Mouse (Mus musculus): ENCODE measurements around the gene Arhgef26. TPM values are rescaled to one million over a fixed set of nuclear protein-coding genes. Genes with fewer than 3 reads are reported as not detected.
A peak's percentile ranks its signal among the peaks of the same experiment; 100 is the strongest.

Arhgef26 gene
- 10 to 100 TPM; 54.0 to 56.6 TPM for total RNA-seq (2021)

DNA sequence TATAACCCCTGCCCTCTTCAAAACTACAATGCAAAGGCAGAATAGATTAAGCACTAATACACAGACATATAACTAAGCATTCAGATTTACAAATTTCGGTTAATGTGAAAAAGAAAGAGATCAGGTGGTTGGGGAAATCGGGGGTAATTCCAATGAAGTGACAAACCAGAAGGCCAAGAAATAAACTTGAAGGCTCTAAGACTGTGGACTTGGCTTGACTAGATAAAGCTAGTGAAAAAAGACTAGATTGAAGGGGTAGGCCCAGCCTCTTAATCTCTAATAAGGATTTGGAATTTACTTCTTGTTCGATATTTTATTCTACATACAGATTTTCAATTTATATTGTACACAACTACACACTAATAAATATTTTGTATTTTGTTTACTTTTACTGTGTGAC is at the start of gene Arhgef26:
TSS of gene Arhgef26 (plus strand) at position 301 of the 400 bp plus-strand sequence.
- no peak for DNase-seq (ENCODE audit: extremely low spot score in 1 of 2, low spot score in 1 of 2)

DNA sequence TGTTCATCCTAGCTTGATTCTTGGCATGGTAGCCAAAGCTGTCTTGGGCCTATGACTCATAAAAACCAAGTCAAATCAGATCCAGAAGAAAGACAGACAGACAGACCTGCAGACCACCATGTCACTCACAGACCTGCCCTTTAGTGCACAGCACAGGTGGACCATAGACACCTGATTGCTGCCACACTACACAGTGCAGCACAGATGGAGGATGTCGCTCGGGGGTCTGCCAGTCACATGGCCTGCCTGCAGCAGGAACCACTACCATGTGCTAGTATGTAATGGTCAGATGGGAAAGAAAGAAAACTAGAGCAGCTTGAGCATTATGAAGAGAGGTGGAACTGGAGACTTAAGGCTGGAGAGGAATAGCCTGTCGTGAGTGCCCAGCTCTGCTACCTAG is 27.7 kb upstream of the Arhgef26 start:
- DNase-seq (ENCODE audit: extremely low spot score in 1 of 2, low spot score in 1 of 2), result no peak

DNA sequence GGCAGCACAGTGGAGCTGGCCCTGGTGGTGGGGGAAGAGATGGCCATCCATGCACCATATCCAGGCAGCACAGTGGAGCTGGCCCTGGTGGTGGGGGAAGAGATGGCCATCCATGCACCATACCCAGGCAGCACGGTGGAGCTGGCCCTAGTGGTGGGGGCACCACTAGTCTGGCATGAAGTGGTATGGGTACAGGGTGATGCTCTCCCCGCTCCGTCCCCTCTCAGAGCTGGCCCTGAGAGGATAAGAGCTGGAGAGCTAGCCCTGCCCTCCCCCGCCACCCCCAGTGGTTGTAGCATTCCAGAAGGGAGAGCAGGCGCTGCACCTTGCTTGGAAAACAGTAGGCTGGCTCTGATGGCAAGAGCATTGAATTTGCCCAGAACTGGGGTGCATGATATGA is 26.9 kb upstream of the Arhgef26 start:
- no peak for DNase-seq (ENCODE audit: extremely low spot score in 1 of 2, low spot score in 1 of 2)

DNA sequence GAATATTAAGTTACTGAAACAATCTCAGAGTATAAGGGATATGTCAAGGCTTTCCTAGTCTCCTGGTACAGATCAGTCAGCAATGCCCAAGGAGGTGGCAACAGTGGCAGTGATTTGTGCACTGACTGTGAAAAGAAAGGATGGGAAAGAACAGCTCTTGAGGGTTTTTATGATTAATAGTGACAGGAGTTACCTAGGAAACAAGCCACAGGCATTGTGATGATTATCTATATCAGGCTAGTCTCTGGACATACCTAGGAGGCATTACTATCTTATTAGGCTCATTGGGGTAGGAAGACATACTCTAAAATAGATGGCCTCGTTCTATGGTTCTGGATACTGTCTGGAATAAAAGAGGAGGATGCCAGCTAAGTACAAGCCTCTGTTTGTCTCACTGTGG is 13.4 kb upstream of the Arhgef26 start:
- no peak for DNase-seq (ENCODE audit: extremely low spot score in 1 of 2, low spot score in 1 of 2)

DNA sequence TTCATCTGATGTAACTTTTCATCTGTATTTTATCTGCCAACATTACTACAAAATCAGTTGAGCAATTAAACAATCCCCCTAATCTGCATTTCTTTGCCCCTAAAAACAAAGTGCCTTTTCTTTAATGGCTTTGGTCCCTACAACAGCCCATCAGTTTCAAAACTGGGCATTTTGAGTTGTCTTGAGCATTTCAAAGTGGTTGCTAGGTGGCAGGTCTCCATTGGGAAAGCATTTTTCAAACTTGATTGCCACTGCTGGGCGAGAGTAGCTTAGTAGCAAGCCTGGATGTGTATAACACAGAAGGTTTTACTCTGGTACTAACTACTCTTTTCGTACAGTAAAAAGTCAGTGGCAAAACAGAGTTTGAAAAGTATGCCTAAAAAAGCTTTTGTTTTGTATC is 10.2 kb upstream of the Arhgef26 start:
- no peak for DNase-seq (ENCODE audit: extremely low spot score in 1 of 2, low spot score in 1 of 2)

DNA sequence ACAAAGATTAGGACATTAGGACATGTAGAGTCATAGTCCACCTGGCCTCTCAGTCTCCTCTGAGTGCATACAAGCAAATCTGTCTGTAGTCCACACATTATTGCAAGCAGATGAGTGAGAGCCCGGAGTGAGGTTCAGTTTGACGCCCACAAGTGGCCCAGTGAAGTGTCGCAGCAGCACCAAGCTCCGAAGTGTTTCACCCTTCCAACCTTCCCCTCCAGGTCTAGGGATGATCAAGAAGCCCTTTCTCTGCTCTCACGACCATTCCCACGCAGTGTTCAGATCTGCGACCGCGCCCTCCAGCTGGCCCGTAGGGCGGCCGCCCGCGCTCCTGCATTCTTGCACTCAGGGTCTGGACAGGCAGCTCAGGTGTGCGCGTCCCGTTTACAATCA is 313 bp downstream of the Arhgef26 start:
- DNase-seq (ENCODE audit: extremely low spot score in 1 of 2, low spot score in 1 of 2), result no peak

DNA sequence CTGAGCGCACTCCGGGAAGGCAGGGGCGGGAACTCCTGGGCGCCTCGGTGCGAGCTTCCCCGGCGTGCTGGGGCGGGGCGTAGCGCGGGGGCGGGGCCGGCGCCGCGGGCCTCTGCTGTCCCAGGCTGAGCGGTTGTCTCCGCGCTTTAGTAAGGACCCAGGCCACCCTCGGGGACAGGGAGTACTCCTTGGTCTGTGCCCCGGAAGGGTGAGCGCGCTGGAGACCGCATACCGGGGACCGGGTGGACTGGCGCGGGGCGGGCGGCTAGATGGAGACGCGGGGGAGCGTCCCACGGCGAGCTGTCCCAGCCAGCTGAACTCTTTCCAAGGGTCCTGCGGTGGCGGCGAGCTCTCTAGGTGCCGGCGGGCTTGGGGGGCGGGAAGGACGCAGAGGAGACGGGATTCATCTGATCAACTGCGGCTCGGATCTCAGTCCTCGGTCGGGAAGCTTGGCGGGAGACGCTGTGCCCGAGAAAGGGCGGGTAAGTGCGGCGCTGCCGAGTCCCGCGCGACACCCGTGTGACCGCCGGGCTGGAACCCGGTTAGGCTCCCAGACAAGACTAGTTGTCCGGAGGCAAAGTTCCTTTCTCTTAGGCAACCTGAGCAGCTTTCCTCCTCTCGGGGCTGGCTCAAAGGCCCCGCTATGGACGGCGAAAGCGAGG is 841 bp downstream of the Arhgef26 start:
- peak; percentile 46 to 59 for DNase-seq (ENCODE audit: extremely low spot score in 1 of 2, low spot score in 1 of 2)

DNA sequence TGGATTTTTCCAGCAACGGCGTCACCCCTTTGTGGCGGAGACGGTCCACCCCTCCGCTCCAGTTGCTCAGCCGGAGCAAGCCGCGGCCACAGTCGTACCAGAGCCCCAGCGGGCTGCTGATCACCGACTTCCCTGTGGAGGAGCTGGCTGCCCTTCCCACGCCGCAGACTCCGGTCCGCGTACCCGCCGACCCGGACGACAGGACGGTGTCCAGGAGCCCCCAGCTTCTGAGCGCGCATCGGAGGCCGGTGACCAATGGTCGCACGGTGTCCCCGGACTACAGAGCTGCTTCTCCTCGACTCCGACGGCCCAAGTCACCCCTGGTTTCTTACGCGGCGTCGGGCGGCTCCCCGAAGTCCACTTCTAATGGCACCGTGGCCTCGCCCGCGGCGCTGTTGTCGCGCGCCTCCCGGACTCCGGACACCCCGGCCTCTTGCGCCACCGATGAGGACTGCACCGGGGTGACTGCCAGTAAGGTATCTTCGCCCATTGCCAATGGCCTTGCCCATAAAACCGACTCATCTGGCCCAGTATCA is 1.4 kb downstream of the Arhgef26 start:
- peak in 1 of 2 experiments; percentile 18 for DNase-seq (ENCODE audit: extremely low spot score in 1 of 2, low spot score in 1 of 2)

DNA sequence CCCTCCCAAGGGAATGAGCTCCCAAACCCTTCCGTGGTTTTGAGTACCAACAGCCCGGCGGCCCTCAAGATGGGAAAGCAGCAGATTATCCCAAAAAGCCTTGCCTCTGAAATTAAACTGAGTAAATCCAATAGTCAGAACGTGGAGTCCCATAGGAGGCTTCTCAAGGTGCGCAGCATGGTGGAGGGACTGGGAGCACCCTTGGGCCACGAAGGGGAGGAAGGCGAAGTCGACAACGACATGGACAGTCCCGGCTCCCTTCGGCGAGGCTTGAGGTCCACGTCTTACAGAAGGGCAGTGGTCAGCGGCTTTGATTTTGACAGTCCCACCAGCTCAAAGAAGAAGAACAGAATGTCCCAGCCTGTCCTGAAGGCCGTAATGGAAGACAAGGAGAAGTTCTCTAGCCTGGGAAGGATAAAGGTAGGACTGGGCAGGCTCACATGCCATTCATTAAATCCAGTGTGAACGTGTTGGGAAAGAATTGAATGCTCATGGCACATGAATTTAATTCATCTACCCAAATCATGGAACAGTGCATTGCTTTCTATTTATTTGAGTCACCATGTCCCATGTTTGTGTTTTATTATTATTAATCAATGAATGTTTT is 2.1 kb downstream of the Arhgef26 start:
- no peak for DNase-seq (ENCODE audit: extremely low spot score in 1 of 2, low spot score in 1 of 2)

DNA sequence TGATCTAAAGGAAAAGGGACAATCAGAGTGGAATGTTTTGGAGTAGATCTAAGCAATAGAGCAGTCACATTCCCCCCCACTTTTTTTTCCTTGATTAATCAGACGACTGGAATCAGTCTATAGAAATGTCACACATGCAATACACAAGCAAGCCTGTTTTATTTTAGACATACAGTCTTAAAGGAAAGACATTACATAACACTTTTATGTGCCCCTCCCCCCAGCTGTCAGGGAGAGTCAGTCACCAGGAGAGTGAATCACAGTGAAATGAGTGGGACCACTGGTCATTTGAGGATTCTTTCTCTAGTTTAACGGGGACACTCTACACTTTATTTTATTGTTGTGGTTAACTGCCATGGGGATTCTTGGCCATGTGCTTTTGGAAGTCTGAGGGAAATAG is 2.7 kb downstream of the Arhgef26 start:
- DNase-seq (ENCODE audit: extremely low spot score in 1 of 2, low spot score in 1 of 2), result peak in 1 of 2 experiments; percentile 15

DNA sequence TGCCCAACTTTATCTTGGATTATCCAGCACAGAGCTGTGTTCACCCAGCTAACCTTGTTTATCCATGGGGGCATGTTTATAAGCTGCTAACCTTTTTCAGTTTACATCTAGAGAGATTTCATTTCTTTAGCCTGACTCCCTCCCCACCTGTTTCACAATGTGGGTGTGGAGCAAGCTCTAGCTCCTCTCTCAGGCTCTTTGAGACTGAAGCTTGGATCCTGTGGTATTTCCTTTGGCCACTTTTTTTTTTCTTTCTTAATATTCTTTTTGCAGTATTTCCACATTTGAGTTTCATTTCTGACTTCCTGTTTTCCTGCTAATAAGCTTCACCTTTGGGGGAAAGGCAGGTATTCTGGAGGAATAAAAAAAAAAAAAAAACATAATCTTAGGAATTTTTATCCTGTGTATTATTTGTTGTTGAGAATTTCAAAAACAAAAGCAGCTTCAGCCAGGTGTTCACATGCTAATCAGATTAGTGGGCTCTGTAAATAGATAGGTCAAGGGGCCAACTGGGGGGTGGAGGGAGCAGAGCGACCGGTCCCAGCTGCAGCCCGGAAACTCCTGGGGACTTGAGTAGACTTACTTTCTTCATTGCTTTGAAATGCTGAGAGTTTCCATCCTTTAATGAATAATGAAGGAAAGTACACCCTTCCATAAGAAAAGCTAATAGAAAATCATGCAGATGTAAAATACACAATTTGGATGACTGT is 3.5 kb downstream of the Arhgef26 start:
- DNase-seq (ENCODE audit: extremely low spot score in 1 of 2, low spot score in 1 of 2), result no peak

DNA sequence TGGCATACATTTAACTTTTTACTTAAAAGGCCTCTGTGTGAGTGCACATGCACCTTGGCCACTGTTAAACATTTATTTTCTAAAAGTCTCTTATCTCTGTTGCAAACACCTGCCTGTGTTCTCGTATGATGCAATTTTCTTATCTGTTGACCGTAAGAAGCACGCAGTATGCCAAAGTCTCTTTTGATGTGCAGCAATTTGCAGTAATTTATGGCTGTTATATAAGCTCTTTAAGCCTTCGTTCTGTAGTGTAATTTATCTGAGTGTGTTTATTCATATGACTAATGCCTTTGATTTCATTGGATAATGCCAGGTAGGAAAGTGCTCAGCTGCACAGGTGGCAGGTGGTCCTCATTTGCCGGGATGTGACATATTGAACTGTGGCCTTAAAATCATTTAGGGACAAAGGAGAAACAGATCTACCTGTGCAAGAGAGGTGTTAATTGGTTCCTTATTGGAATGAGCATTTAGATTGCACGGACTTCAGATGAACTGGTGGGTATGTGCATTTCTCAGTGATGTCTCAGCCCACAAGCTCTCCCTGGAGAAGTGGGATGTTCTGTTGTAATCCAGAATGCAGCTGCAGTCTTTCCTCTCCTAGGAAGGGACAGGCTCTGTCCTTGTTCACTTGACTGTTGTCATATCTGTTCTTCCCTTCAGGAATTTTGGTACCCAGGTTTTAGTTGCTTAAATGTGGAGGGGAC is 10.5 kb downstream of the Arhgef26 start:
- no peak for DNase-seq (ENCODE audit: extremely low spot score in 1 of 2, low spot score in 1 of 2)

DNA sequence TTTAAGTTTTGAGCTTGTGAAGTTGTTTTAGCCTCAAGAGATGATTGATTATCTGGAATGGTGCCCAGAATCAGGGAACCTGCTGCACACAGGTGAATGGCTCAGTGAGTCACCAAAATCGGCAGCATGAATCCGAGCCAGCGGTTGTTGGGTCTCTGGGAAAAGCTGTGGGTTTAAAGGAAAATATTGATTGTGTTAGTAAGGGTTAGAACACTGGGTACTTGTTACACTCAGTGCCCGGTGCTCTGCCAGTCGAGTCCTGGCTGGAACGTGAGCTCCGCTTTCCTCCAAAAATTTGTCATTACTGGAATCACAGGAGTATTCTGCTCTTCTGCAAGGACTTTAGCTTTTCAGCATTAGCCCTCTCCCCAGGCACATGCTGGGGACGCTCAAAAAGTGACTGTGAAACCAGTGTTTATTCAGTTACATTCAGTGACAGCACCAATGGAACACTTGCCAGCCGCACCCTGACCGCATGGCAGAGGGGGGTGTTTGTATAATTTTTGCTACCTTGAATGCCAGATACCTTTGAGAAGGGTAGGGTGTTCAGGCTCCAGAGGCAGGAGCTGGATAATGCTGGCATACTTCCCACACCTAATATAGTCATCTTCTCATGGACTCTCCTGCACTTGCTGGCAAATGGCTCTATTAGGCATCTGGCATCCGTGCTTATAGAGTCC is 11.2 kb downstream of the Arhgef26 start:
- no peak for DNase-seq (ENCODE audit: extremely low spot score in 1 of 2, low spot score in 1 of 2)

DNA sequence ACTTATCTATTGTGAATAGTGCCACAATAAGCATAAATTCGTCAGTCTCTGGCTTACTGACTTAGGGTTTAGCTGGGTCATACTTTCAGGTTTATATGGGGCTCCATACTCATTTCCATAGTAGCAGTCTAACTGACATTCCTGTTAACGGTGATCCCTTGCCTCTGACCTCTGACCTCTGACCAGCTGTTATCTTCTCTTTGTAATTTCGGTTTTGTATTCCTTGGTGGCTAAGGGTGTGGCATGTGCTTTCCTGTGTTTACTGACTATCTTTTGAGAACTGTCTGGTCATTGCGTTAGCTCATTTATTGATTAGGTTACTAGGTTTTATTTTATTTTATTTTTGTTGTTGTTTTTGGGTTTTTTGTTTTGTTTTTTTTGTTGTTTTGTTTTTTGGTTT is 13.9 kb downstream of the Arhgef26 start:
- DNase-seq (ENCODE audit: extremely low spot score in 1 of 2, low spot score in 1 of 2), result no peak

DNA sequence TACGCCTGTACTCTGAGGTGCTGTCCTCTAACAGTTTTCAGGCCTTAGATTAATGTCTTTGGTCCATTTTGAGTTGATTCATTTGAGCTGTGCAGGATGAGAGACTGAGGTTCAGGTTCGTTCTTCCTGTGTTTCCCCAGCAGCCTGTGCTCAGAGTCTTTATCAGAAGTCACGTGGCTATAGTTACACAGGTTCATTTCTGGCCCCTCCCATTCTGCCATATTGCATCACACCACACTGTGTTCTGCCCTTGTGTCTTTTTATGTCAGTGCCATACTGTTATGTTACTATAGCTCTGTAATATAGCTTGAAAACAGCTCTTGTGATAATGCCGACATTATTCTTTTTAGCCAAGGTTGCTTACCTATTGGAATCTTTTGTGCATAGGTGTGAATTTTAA is 14.7 kb downstream of the Arhgef26 start:
- no peak for DNase-seq (ENCODE audit: extremely low spot score in 1 of 2, low spot score in 1 of 2)

DNA sequence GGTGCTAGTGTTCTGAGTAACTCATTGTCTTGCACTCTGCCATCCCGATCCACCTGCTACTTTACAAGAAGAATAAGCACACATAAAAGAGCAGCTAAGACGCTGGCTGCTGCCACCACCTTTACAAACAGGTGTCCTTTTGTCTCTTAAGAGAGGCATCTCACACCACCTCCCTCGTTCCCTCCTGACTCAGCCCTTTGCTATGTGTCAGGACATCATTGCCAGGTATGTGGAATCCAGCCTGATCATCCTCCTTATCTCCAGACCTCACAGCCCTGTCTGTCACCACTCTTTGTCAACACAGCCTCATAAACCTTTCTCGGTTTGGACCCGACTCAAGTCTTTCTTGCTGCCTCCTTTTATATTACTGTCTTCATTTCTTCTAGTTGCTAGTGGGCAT is 29.7 kb downstream of the Arhgef26 start:
- DNase-seq (ENCODE audit: extremely low spot score in 1 of 2, low spot score in 1 of 2), result no peak

DNA sequence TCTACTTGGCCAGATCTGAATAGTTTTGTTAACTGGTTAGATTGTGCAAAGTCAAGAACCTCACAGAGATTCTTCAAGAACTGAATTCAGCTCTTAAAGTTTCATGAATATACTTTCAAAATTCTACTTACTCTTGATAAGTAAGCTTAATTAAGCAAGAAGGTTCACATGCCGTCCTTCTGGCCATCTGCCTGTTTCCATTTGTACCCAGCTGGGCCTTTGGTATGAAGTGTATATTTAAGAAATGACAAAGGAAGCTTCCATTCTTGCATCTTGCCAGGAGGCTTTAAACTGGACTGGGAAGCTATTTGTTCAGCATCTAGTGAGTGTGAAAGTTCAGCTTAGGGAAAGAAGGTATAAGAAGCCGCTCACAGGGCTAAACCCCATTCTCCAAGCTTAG is 34.7 kb downstream of the Arhgef26 start:
- no peak for DNase-seq (ENCODE audit: extremely low spot score in 1 of 2, low spot score in 1 of 2)

DNA sequence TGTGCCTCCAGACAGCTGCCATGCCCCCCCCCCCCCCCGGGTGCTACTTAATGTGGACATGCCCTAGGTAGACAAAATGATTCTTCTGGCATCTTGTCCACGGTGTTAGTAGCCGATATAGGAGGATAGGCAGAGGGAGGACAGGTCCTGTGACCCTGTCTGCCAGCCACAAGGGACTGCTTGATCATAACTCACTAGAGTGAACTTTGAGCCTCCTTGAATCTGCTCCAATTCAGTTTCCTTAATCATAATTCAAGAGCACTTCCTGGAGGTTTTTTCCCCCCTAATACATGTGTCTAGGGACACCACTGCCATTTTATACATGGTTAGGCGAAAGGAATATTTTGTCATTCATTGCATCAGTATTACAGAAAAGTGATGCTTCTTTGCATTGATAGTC is 36.2 kb downstream of the Arhgef26 start:
- no peak for DNase-seq (ENCODE audit: extremely low spot score in 1 of 2, low spot score in 1 of 2)

DNA sequence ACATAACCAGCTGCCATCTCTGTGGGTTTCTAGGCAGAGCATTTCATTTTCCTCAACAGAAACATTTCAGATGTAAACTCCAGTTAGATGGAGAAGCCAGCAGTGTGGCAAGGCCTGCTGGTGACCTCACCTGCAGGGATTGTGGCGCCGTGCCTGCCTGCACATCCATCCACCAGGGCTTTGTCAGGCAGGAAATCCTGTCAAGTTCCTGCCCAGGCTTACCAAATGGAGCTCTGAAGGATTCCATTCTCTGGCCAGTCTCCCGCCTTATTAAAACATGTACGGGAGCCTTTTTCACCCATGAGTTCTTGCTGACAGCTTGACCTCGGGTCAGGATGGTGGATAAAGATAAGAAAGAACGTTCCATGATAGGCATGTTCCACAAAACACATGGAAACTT is 36.7 kb downstream of the Arhgef26 start:
- DNase-seq (ENCODE audit: extremely low spot score in 1 of 2, low spot score in 1 of 2), result no peak

DNA sequence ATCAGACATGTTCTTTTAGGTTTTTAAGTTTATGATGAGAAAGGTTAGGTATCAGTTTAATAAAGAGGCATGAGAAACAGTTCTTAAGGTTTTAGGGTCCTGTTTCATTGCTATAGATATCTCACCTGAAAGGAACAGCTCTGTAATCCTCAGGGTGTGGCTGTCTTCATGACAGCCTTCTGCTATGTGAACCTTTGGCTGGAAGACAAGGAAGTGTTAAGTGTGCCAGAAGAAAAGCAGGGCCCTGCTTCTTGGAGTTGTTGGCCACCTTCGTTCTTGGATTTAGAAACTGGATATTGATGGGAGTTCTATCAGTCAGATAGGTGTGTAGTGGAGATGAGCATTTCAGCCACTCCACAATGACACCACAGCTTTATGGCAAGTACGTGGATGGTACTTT is 38.6 kb downstream of the Arhgef26 start:
- DNase-seq (ENCODE audit: extremely low spot score in 1 of 2, low spot score in 1 of 2), result no peak

Data from layer of hippocampus, postnatal 25 days (tissue).